Mouse (Mus musculus): ENCODE measurements around the gene Casz1. TPM values are rescaled to one million over a fixed set of nuclear protein-coding genes. Genes with fewer than 3 reads are reported as not detected.

The Casz1 gene
- polyA plus RNA-seq, 1 experiment from 2014 or later = 1.1 TPM

- no peaks in the 10 kb centered on the region for H3K79me2 ChIP-seq (ENCODE audit: inconsistent target)
- no peak overlapping the region for H3K4me3 ChIP-seq (ENCODE audit: inconsistent target)
- H3K36me3 ChIP-seq (ENCODE audit: inconsistent target) = no peaks in the 10 kb centered on the region
- no peak overlapping the region for H3K27ac ChIP-seq
- WGBS (ENCODE audit: missing documents) = 88% methylated on average over 3 of the region's 4 CpGs
Measured at GRCm38 (mm10) chr4:148870496-148870895, 66.3 kb downstream of the Casz1 start.

DNA sequence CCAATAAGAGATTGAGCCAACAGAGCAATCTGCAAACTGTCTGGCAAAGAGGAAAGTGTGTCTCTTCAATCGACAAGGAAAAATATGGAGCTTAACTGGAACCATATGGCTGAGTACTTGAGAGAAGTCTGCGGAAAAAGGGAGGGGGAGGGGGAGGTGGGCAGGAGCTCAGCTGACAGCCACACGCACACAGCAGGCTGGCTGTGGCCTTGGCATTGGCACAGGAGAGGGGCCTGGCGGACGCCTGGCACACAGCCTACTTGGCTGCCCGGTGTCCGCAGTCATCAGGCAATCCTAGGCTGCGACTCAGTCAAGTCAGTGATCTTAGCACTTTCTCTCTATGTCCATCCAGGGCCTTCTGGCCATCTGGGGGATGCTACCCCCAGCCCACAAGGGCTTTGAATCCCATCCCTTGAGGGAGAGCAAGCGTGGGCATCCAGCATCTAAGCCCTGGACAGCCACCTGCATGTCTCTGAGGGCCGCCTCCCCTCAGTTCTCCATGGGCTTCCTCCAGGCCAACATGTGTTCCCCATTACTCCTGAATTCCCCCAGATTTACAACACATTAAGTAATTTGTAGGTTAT lies 67.6 kb downstream of the Casz1 start:
- no peak overlapping the region for H3K4me3 ChIP-seq (ENCODE audit: inconsistent target)
- no peak overlapping the region for H3K27ac ChIP-seq
- H3K79me2 ChIP-seq (ENCODE audit: inconsistent target) = no peaks in the 10 kb centered on the region
- 52% methylated on average over 10 of the region's 10 CpGs for WGBS (ENCODE audit: missing documents)
- H3K36me3 ChIP-seq (ENCODE audit: inconsistent target) = no peaks in the 10 kb centered on the region

GRCm38 (mm10) chr4:148872372-148872771 lies 68.1 kb downstream of the Casz1 start:
- no peak overlapping the region for H3K27ac ChIP-seq
- no peaks in the 10 kb centered on the region for H3K79me2 ChIP-seq (ENCODE audit: inconsistent target)
- H3K4me3 ChIP-seq (ENCODE audit: inconsistent target) = no peak overlapping the region
- H3K36me3 ChIP-seq (ENCODE audit: inconsistent target) = no peaks in the 10 kb centered on the region
- WGBS (ENCODE audit: missing documents) = 87% methylated on average over 8 of the region's 9 CpGs

DNA sequence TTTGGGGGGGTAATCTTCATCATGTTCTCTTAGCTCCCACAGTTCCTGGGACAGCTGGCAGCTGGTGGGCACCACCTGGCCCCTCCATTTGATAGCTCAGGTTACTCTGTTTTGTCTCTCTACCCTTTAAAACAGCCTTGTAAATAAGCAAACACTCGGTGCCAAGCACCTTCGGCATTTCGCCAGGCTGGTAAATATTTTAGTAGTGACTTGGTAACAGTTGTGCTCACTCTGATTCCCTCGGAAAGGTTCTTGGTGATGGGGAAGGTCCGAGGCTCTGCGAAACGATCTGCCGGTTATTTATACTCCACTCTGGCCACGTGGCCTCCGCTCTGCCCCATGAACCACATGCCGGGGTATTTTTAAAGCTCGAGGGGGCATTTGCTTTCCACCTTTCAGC lies 68.6 kb downstream of the Casz1 start:
- Histone ChIP-seq H3K27ac (no peak overlapping the region), H3K79me2 (ENCODE audit: inconsistent target) (no peaks in the 10 kb centered on the region), H3K4me3 (ENCODE audit: inconsistent target) (no peak overlapping the region), H3K36me3 (ENCODE audit: inconsistent target) (no peaks in the 10 kb centered on the region)
- 82% methylated on average over 12 of the region's 12 CpGs for WGBS (ENCODE audit: missing documents)

DNA sequence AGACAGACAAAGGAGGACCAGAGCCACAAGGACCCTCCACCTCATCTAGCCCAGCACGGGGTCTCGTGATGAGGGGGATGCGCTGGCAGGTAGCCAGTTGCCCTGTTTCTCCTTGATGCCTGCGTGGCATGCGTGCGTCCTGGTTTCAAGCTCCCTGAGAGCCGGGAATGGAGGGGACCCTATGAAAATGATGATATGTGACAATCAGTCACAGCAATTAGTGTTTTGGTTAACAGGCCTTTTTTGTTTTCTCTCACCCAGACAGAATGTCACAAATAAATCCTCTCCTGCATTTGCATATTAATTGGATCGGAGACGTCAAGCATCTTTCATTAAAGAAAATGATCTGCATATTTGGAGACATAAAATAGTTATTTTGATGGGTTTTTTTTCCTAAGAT lies 71.9 kb downstream of the Casz1 start:
- Histone ChIP-seq H3K79me2 (ENCODE audit: inconsistent target) (no peaks in the 10 kb centered on the region), H3K36me3 (ENCODE audit: inconsistent target) (no peaks in the 10 kb centered on the region), H3K27ac (no peak overlapping the region), H3K4me3 (ENCODE audit: inconsistent target) (no peak overlapping the region)
- WGBS (ENCODE audit: missing documents) = 92% methylated on average over 9 of the region's 9 CpGs

DNA sequence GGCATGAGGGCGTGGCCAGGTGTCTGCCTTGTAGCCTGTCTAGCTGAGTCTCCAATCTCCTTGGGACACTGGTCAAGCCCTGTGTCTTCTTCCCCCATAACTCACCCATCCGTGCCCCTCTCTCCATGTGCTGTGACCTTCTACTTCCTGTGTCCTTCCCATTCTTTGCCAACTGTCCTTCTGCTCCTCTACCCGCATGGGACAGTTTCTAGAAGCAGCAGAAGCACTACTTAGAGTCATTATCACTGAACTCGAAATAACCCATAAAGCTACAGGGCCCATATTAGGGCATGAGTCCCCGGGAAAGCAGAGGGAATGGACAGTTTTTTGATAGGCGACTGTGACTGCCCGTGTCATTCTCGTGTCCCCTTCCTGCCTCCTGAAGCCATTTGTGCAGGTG lies 72.6 kb downstream of the Casz1 start:
- Histone ChIP-seq H3K79me2 (ENCODE audit: inconsistent target) (no peaks in the 10 kb centered on the region), H3K27ac (no peak overlapping the region), H3K4me3 (ENCODE audit: inconsistent target) (no peak overlapping the region), H3K36me3 (ENCODE audit: inconsistent target) (no peaks in the 10 kb centered on the region)
- WGBS (ENCODE audit: missing documents) = 88% methylated on average over 8 of the region's 8 CpGs

DNA sequence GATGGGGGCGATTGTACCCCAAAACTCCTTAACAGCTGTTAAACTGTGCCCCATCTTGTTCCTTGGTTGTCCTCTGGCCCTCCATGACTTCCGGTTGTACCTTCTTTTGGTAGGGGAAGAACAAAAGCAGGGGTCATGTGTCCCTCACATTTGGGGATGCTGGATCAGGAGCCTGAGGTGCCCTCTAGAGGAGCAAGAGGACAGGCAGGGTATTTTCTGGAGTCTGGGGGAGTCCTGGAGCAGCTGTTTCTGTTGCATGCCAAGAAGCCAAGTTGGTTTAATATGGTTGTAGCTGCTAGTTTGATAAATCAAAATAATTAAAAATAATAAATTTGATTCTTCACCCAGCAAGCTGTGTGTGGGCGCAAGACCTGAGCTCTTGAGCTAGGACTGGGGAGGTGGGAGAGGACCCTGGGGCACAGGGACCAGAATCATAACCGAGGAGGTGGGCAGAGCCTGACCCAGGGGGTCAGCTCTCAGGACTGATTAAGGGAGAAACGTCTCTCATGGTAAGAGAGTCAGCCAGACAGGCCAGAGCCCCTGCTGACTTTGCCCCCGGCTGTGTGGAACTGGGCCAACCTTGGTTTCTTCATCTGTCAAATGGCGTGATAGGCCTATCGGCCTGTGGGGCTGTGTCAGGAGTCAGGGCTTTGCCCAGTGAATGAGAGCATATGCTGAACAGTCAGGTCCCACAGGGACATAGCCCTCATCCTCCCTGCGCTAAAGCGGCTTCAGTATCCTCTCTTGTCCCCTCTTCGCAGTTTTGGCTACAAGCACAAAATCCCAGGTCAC lies 74.2 kb downstream of the Casz1 start:
- 87% methylated on average over 11 of the region's 11 CpGs for WGBS (ENCODE audit: missing documents)
- H3K79me2 ChIP-seq (ENCODE audit: inconsistent target) = no peaks in the 10 kb centered on the region
- H3K27ac ChIP-seq = no peak overlapping the region
- H3K4me3 ChIP-seq (ENCODE audit: inconsistent target) = no peak overlapping the region
- H3K36me3 ChIP-seq (ENCODE audit: inconsistent target) = no peaks in the 10 kb centered on the region

- 92% methylated on average over 11 of the region's 11 CpGs for WGBS (ENCODE audit: missing documents)
- H3K79me2 ChIP-seq (ENCODE audit: inconsistent target) = no peaks in the 10 kb centered on the region
- H3K36me3 ChIP-seq (ENCODE audit: inconsistent target) = no peaks in the 10 kb centered on the region
- no peak overlapping the region for H3K27ac ChIP-seq
- no peak overlapping the region for H3K4me3 ChIP-seq (ENCODE audit: inconsistent target)
Measured at GRCm38 (mm10) chr4:148878984-148879610, 74.9 kb downstream of the Casz1 start.

- Histone ChIP-seq H3K79me2 (ENCODE audit: inconsistent target) (no peaks in the 10 kb centered on the region), H3K27ac (no peak overlapping the region), H3K4me3 (ENCODE audit: inconsistent target) (no peak overlapping the region), H3K36me3 (ENCODE audit: inconsistent target) (no peaks in the 10 kb centered on the region)
- WGBS (ENCODE audit: missing documents) = 79% methylated on average over 3 of the region's 3 CpGs
Measured at GRCm38 (mm10) chr4:148879631-148880030, 75.4 kb downstream of the Casz1 start.

- WGBS (ENCODE audit: missing documents) = 88% methylated on average over 16 of the region's 17 CpGs
- Histone ChIP-seq H3K4me3 (ENCODE audit: inconsistent target) (no peak overlapping the region), H3K36me3 (ENCODE audit: inconsistent target) (no peaks in the 10 kb centered on the region), H3K79me2 (ENCODE audit: inconsistent target) (no peaks in the 10 kb centered on the region), H3K27ac (no peak overlapping the region)
Measured at GRCm38 (mm10) chr4:148881001-148881669, 76.9 kb downstream of the Casz1 start.

DNA sequence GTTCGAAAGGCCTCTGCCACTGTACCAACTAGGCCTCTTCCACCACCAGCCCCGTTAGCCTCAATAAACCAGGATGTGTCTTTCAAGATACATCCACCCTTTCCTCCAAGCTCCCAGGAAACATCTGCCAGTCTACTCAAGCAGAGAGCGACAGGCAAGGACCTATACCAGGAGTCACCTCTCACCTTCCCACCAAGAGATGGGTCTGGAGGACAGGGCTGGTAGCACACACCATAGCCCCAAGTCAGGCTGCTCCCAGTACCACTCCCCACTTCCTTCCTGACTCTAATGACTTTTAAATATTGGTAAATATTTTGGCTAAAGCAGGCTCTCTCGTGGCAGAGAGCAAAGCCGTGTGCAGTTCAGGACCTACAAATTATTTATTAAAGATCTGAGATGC lies 77.6 kb downstream of the Casz1 start:
- Histone ChIP-seq H3K79me2 (ENCODE audit: inconsistent target) (no peaks in the 10 kb centered on the region), H3K4me3 (ENCODE audit: inconsistent target) (no peak overlapping the region), H3K27ac (no peak overlapping the region), H3K36me3 (ENCODE audit: inconsistent target) (no peaks in the 10 kb centered on the region)
- 73% methylated on average over 5 of the region's 5 CpGs for WGBS (ENCODE audit: missing documents)

DNA sequence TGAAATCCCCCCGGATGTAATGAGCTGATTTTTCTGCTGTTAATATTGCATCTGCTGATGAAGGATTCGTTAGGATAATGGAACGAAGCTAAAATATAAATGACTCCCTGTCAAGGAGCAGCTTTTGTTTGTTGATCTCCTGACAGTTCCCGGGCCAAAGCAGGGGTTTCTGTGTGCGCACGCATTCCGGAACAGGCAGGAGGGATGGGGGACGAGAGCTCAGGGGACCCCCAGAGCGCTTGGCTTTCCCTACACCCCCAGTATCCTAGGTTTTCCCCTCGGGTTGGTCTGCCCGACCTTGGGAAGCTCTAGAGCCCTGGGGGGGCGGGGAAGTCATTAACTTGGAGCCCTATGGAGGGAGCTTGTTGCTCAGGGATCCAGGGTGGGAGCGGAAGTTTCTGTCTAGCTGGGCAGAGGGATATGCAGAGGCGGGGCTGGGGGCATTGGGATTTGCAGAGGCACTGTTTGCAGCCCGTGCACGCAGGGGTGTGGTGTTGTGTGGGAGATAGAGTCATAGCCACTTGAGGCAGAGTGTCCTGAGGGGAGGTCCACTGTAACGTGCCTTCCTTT lies 78.2 kb downstream of the Casz1 start:
- H3K27ac ChIP-seq = no peak overlapping the region
- no peaks in the 10 kb centered on the region for H3K36me3 ChIP-seq (ENCODE audit: inconsistent target)
- no peak overlapping the region for H3K4me3 ChIP-seq (ENCODE audit: inconsistent target)
- H3K79me2 ChIP-seq (ENCODE audit: inconsistent target) = no peaks in the 10 kb centered on the region
- 63% methylated on average over 17 of the region's 17 CpGs for WGBS (ENCODE audit: missing documents)

- WGBS (ENCODE audit: missing documents) = 89% methylated on average over 12 of the region's 14 CpGs
Measured at GRCm38 (mm10) chr4:148884596-148884995, 80.4 kb downstream of the Casz1 start.

DNA sequence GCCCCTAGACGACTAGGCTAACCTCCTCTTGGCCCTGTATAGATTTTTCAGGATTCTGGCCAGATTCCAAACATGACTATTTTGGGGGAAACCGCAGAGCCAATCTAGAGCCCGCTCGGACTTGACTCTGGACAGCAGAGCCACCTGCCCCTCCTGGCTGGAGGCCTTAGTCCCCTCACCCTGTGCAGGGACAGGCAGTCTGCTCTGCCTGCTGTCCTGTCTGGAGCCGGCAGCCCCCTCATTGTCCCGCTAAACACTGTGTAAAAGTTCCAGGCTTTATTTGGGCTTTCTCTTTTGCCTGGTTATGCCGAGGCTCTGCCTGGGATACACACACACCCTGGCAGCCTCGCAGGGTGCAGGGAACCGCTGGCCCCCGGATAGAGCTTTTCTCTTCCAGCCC lies 81.2 kb downstream of the Casz1 start:
- Histone ChIP-seq H3K27ac (no peak overlapping the region), H3K36me3 (ENCODE audit: inconsistent target) (no peaks in the 10 kb centered on the region), H3K79me2 (ENCODE audit: inconsistent target) (no peaks in the 10 kb centered on the region), H3K4me3 (ENCODE audit: inconsistent target) (no peak overlapping the region)
- WGBS (ENCODE audit: missing documents) = 86% methylated on average over 10 of the region's 10 CpGs

More at GRCm38 (mm10) chr4:148884596-148884995, 80.4 kb downstream of the Casz1 start:
- Histone ChIP-seq H3K4me3 (ENCODE audit: inconsistent target) (no peak overlapping the region), H3K79me2 (ENCODE audit: inconsistent target) (no peaks in the 10 kb centered on the region), H3K27ac (no peak overlapping the region), H3K36me3 (ENCODE audit: inconsistent target) (no peaks in the 10 kb centered on the region)

Data from macrophage (primary cell).